Mouse (Mus musculus) bone marrow, adult 2 months (tissue): Measurements from ENCODE around the gene Snrpf.

ENCODE experiments used
- CTCF ChIP-seq: fragments of 200-500 bp; IDR thresholded peaks from 2 replicates; pipeline ENCODE4 v1.5.1; 2011; ENCODE audit warnings: low read length, control low read depth; ENCODE audit not compliant: control insufficient read depth, insufficient read depth
- POLR2A ChIP-seq: fragments of 200-500 bp; IDR thresholded peaks from 2 replicates; pipeline ENCODE4 v1.6.1; 2011; ENCODE audit warnings: low read depth, mild to moderate bottlenecking, control low read depth, low read length, borderline replicate concordance; ENCODE audit not compliant: control insufficient read depth

- no peak for TF ChIP-seq CTCF
- no peak for TF ChIP-seq POLR2A
Measured at GRCm38 (mm10) chr10:93614850-93615249, 25.3 kb upstream of the Snrpf start.
